Mouse (Mus musculus) liver, adult 10 weeks (tissue): ENCODE results near the gene Tmem53. TPM values are rescaled to one million over a fixed set of nuclear protein-coding genes. Genes with fewer than 3 reads are reported as not detected.

Experiments
- polyA plus RNA-seq: library from polyadenylated mRNA; stranded (reverse); fragments of 350-450 nt; fragmentation: Illumina TruSeq; extraction: RNeasy Lipid Tissue Mini Kit (QIAGEN cat#74804); gene quantifications from one replicate; pipeline ENCODE4 v1.2.3, GENCODE M21; 2014; ENCODE audit warnings: low read depth, low replicate concordance

Gene Tmem53
- polyA plus RNA-seq, result 1.5 TPM

DNA sequence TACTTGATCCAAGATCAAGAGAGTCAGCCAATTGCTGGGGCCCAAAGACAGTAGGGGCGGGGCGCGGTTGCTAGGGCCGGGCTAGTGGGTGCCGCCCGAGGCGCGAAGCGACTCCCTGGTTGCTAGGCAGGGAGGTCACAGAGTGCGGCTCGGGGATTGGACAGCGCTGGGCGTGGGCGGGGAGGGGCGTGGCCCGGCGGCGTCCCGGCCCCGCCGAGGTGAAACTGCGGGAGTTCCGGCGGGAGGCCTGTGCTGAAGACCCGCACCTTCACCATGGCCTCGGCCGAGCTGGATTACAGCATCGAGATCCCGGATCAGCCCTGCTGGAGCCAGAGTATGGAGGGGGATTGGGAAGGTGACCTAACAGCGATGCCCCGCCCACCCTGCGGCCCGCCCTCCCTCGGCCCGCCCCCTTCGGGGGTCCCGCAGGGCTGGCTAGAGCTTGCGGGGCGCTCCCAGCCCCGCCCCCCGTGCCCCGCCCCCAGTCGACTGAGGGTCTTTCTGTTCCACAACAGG is at the start of gene Tmem53, which contains the start of gene Armh1:
TSS of gene Tmem53 (plus strand) at position 151 of the 516 bp plus-strand sequence.
TSS of gene Armh1 (minus strand) at position 325 of the 516 bp plus-strand sequence.

Other genes with a start within 250 kb of the Tmem53 start
- 10.9 TPM for gene Eif2b3, start 232.5 kb upstream of the Tmem53 start, polyA plus RNA-seq
- gene Ptch2, start 155.9 kb upstream of the Tmem53 start, polyA plus RNA-seq, result not detected
- 0.32 TPM for gene Btbd19, start 126.2 kb upstream of the Tmem53 start, polyA plus RNA-seq
- not detected for gene Tctex1d4, start 125.2 kb upstream of the Tmem53 start, polyA plus RNA-seq
- 2.3 TPM for gene Plk3, start 118.0 kb upstream of the Tmem53 start, polyA plus RNA-seq
- gene Rps8, start 95.7 kb upstream of the Tmem53 start, polyA plus RNA-seq, result 71.6 TPM
- not detected for gene Kif2c, start 69.3 kb upstream of the Tmem53 start, polyA plus RNA-seq
- gene Armh1, start 174 bp downstream of the Tmem53 start, polyA plus RNA-seq, result not detected
- gene Rnf220, start 245.1 kb downstream of the Tmem53 start, polyA plus RNA-seq, result 3.6 TPM